Mouse (Mus musculus): ENCODE results near the gene Ankrd28. TPM values are rescaled to one million over a fixed set of nuclear protein-coding genes. Genes with fewer than 3 reads are reported as not detected.

Ankrd28 gene
- polyA plus RNA-seq, 1 experiment = 6.5 TPM

DNA sequence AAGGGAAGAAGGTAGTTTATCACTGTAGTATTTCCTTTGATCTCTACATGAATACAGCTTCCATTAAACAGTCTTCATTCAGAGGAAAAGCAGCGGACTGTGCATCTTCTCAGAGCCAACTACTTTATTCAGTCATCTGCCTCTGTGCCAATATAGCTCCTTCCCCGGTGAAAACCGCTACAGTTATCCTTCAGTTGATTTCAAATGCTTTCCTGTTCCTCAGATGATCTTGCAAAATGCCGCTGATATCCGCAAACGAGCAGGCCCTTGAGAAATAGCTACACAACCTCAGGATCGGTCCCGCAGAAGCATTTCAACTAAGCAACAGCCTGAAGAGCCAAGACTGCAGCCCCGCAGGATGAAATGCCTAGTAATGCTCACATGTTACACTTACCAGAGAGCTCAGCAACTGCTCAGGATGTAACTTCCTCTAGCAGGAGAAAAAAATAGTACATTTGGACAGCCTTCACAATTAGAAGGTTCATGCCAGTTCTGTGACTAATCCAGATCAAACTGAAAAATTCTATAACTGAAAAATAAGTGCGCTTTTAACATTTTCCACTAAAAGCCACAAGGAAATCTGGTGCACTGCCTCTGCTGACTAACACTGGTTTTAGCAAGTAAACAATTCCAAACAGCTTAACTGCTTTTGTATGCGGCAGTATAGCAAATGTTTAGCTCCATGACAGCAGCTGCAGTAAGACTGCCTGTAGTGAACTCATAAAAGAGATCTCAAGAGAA lies 49.0 kb downstream of the Ankrd28 start:
- Histone ChIP-seq H3K4me3 (peak overlapping the region; percentile 38), H3K4me2 (ENCODE audit: low read depth) (peak overlapping the region; percentile 89), H3ac (ENCODE audit: control insufficient read depth, insufficient read length) (no peak overlapping the region), H3K27me3 (ENCODE audit: control insufficient read depth, insufficient read depth, insufficient read length) (no peaks in the 10 kb centered on the region), H3K36me3 (ENCODE audit: control insufficient read depth, insufficient read depth) (no peaks in the 10 kb centered on the region), H3K79me2 (ENCODE audit: control insufficient read depth, insufficient read depth) (peaks cover 72% of the 10 kb centered on the region)
- TF ChIP-seq SRF (IDR thresholded peaks at IDR 0.05; ENCODE audit: control insufficient read depth, insufficient read length, low read depth) = no peak
- peak; percentile 35 for TF ChIP-seq POLR2A (IDR thresholded peaks at IDR 0.05; ENCODE audit: insufficient read length, low read depth)
- no peak for TF ChIP-seq MAX (IDR thresholded peaks at IDR 0.05; ENCODE audit: low read depth)
- no peak for TF ChIP-seq USF1 (IDR thresholded peaks at IDR 0.05; ENCODE audit: low read depth)
- TF ChIP-seq TCF12 (IDR thresholded peaks at IDR 0.05; ENCODE audit: insufficient read depth, poor library complexity, severe bottlenecking) = no peak
- no peak for TF ChIP-seq MYOG (IDR thresholded peaks at IDR 0.05; ENCODE audit: control insufficient read depth in 1 of 3, insufficient read depth in 1 of 3, insufficient read length in 2 of 3, low read depth in 2 of 3)
- no peak for TF ChIP-seq REST (IDR thresholded peaks at IDR 0.05; ENCODE audit: insufficient read depth, insufficient read length)
- peak in 1 of 3 experiments; percentile 4 for TF ChIP-seq MYOD1 (IDR thresholded peaks at IDR 0.05; ENCODE audit: control insufficient read depth in 1 of 3, insufficient read length in 2 of 3, low read depth in 2 of 3)
- no peak for TF ChIP-seq TCF3 (IDR thresholded peaks at IDR 0.05; ENCODE audit: insufficient read length, low read depth)
- no peak for TF ChIP-seq POLR2AphosphoS2 (IDR thresholded peaks at IDR 0.05; ENCODE audit: insufficient read length, low read depth)
- TF ChIP-seq E2F4 (IDR thresholded peaks at IDR 0.05; ENCODE audit: insufficient read depth) = no peak
- 0 out of 2 replicates have a peak, but pooled peaks have one; percentile 3 for TF ChIP-seq CEBPB (IDR thresholded peaks at IDR 0.05; ENCODE audit: insufficient read depth, poor library complexity, severe bottlenecking)

DNA sequence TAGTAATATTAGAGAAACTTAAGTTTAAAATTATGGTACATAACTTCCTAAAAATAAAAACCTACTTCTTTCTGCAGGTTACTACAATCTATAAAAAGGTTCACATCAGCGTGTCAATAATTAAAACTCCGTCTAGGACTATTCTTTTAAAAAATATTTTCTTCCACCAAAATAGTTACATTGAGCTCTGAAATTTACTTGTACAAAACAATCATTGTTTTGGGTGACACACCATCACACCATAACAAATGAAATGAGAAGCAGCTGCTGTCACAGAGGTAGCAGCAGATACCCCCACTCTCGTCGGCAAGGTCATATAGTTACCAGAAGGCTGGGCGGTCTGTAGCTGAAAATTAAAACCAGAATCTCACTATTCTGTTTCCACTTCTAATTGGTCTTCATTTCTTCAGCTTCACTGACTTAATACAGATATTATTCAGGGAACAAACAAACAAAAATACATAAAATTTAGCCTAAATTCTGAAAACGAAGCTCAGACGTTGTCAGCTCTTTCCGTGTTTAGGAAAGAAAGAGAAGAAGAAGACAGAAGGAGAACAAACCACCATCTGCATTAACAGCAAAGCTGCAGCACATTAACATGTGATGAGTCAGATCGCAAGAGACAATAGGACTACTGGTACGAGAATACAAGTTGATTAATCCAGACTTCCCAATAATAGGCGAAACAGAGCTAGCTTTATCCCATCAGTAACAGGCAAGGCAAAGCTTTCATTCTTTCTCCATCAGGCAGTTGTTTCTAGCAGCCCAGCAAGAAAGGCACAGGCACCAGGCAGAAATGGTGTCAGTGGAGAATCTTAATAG lies 49.8 kb downstream of the Ankrd28 start:
- Histone ChIP-seq H3K4me3 (peak overlapping the region; percentile 38), H3K27me3 (ENCODE audit: control insufficient read depth, insufficient read depth, insufficient read length) (no peaks in the 10 kb centered on the region), H3K79me2 (ENCODE audit: control insufficient read depth, insufficient read depth) (peaks cover 81% of the 10 kb centered on the region), H3K4me2 (ENCODE audit: low read depth) (peak overlapping the region; percentile 89), H3K36me3 (ENCODE audit: control insufficient read depth, insufficient read depth) (no peaks in the 10 kb centered on the region), H3ac (ENCODE audit: control insufficient read depth, insufficient read length) (no peak overlapping the region)
- TF ChIP-seq SRF (IDR thresholded peaks at IDR 0.05; ENCODE audit: control insufficient read depth, insufficient read length, low read depth) (no peak), USF1 (IDR thresholded peaks at IDR 0.05; ENCODE audit: low read depth) (no peak), POLR2AphosphoS2 (IDR thresholded peaks at IDR 0.05; ENCODE audit: insufficient read length, low read depth) (no peak), POLR2A (IDR thresholded peaks at IDR 0.05; ENCODE audit: insufficient read length, low read depth) (no peak), MYOD1 (IDR thresholded peaks at IDR 0.05; ENCODE audit: control insufficient read depth in 1 of 3, insufficient read length in 2 of 3, low read depth in 2 of 3) (no peak), REST (IDR thresholded peaks at IDR 0.05; ENCODE audit: insufficient read depth, insufficient read length) (no peak), TCF12 (IDR thresholded peaks at IDR 0.05; ENCODE audit: insufficient read depth, poor library complexity, severe bottlenecking) (no peak), MAX (IDR thresholded peaks at IDR 0.05; ENCODE audit: low read depth) (no peak)

DNA sequence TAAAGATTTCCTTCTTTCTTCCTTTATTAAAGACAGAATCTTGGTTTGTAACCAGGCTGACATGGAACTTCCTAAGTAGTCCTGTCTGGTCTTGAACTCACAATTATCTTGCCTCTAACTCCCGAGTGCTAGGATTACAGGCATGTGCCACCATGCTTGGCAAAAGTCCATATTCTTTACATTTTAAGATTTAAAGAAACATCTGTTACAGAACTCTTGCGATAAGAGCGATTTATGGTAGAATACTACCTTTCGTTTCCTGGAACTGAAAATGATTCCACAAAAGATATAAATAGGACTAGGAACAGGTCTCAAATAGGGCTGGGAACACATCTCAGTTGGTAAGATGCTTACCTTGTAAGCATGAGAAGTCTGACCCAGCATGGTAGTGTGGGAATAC lies 56.9 kb downstream of the Ankrd28 start:
- H3K36me3 ChIP-seq (ENCODE audit: control insufficient read depth, insufficient read depth) = no peaks in the 10 kb centered on the region
- H3K79me2 ChIP-seq (ENCODE audit: control insufficient read depth, insufficient read depth) = peaks cover 85% of the 10 kb centered on the region
- H3K27me3 ChIP-seq (ENCODE audit: control insufficient read depth, insufficient read depth, insufficient read length) = no peaks in the 10 kb centered on the region
- H3K4me2 ChIP-seq (ENCODE audit: low read depth) = no peak overlapping the region
- TF ChIP-seq MYOG (IDR thresholded peaks at IDR 0.05; ENCODE audit: control insufficient read depth in 1 of 3, insufficient read depth in 1 of 3, insufficient read length in 2 of 3, low read depth in 2 of 3) (no peak), USF1 (IDR thresholded peaks at IDR 0.05; ENCODE audit: low read depth) (no peak), MAX (IDR thresholded peaks at IDR 0.05; ENCODE audit: low read depth) (no peak), MYOD1 (IDR thresholded peaks at IDR 0.05; ENCODE audit: control insufficient read depth in 1 of 3, insufficient read length in 2 of 3, low read depth in 2 of 3) (no peak), REST (IDR thresholded peaks at IDR 0.05; ENCODE audit: insufficient read depth, insufficient read length) (no peak), CEBPB (IDR thresholded peaks at IDR 0.05; ENCODE audit: insufficient read depth, poor library complexity, severe bottlenecking) (no peak), E2F4 (IDR thresholded peaks at IDR 0.05; ENCODE audit: insufficient read depth) (no peak), TCF12 (IDR thresholded peaks at IDR 0.05; ENCODE audit: insufficient read depth, poor library complexity, severe bottlenecking) (no peak), SRF (IDR thresholded peaks at IDR 0.05; ENCODE audit: control insufficient read depth, insufficient read length, low read depth) (no peak), TCF3 (IDR thresholded peaks at IDR 0.05; ENCODE audit: insufficient read length, low read depth) (no peak), POLR2A (IDR thresholded peaks at IDR 0.05; ENCODE audit: insufficient read length, low read depth) (no peak), POLR2AphosphoS2 (IDR thresholded peaks at IDR 0.05; ENCODE audit: insufficient read length, low read depth) (no peak)
- H3K4me3 ChIP-seq = no peak overlapping the region
- H3ac ChIP-seq (ENCODE audit: control insufficient read depth, insufficient read length) = no peak overlapping the region

DNA sequence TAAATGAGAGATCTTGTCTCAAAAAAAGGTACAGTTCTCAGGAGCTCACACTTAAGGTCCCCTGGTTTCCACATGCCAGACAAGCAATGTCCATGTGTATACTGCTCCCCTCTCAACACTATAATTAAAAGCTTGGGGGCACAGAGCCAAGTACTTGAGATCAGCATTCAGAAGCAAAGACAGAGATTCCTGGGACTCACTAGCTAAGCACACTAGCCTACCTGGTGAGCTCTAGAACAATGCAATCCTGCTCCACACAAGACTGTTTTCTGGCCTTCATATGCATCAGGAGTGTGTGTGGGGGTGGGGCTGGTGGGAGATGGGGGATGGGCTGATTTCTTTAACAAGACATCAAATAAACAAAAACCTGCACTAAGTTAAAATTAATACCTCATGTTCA lies 58.2 kb downstream of the Ankrd28 start:
- no peaks in the 10 kb centered on the region for H3K36me3 ChIP-seq (ENCODE audit: control insufficient read depth, insufficient read depth)
- TF ChIP-seq TCF12 (IDR thresholded peaks at IDR 0.05; ENCODE audit: insufficient read depth, poor library complexity, severe bottlenecking) (no peak), E2F4 (IDR thresholded peaks at IDR 0.05; ENCODE audit: insufficient read depth) (no peak), REST (IDR thresholded peaks at IDR 0.05; ENCODE audit: insufficient read depth, insufficient read length) (no peak), MAX (IDR thresholded peaks at IDR 0.05; ENCODE audit: low read depth) (no peak), POLR2A (IDR thresholded peaks at IDR 0.05; ENCODE audit: insufficient read length, low read depth) (no peak), USF1 (IDR thresholded peaks at IDR 0.05; ENCODE audit: low read depth) (no peak), MYOD1 (IDR thresholded peaks at IDR 0.05; ENCODE audit: control insufficient read depth in 1 of 3, insufficient read length in 2 of 3, low read depth in 2 of 3) (no peak)
- H3K79me2 ChIP-seq (ENCODE audit: control insufficient read depth, insufficient read depth) = peaks cover 83% of the 10 kb centered on the region
- no peak overlapping the region for H3K4me3 ChIP-seq
- H3K27me3 ChIP-seq (ENCODE audit: control insufficient read depth, insufficient read depth, insufficient read length) = no peaks in the 10 kb centered on the region
- H3K4me2 ChIP-seq (ENCODE audit: low read depth) = no peak overlapping the region
- H3ac ChIP-seq (ENCODE audit: control insufficient read depth, insufficient read length) = no peak overlapping the region

All from myocyte (in vitro differentiated cells).